Mouse (Mus musculus) heart, postnatal 0 days (tissue): ENCODE results near the gene Nfia. TPM values are rescaled to one million over a fixed set of nuclear protein-coding genes. Genes with fewer than 3 reads are reported as not detected.
A peak's percentile ranks its signal among the peaks of the same experiment; 100 is the strongest.

Experiments
- ATAC-seq: fragments of 200-750 bp; cut with Nextera tagmentation; 2 replicates; pipeline ENCODE4 v1.8.0; 2017; ENCODE audit warnings: low read depth, moderate number of reproducible peaks, moderate library complexity; ENCODE audit not compliant: insufficient read depth
- DNase-seq: peaks from one replicate; pipeline ENCODE4 v3.0.0-alpha.2; 2016; ENCODE audit warnings: low spot score
- H3K27ac ChIP-seq: fragments of 300-500 bp; sonication (generic); 2 replicates; pipeline ENCODE4 v1.5.1; 2014; ENCODE audit warnings: low read depth, mild to moderate bottlenecking
- H3K27me3 ChIP-seq: fragments of 300-500 bp; sonication (generic); 2 replicates; pipeline ENCODE4 v1.6.1; 2014; ENCODE audit warnings: low read length, mixed read lengths; ENCODE audit not compliant: control insufficient read depth, insufficient read depth
- H3K36me3 ChIP-seq: fragments of 300-500 bp; sonication (generic); replicated peaks from 2 replicates; pipeline ENCODE4 v1.6.1; 2014; ENCODE audit warnings: low read length, mixed read lengths; ENCODE audit not compliant: control insufficient read depth, insufficient read depth
- H3K4me1 ChIP-seq: fragments of 300-500 bp; sonication (generic); 2 replicates; pipeline ENCODE4 v1.6.1; 2014; ENCODE audit warnings: antibody characterized with exemption; ENCODE audit not compliant: control insufficient read depth, insufficient read depth
- H3K4me2 ChIP-seq: fragments of 300-500 bp; sonication (generic); 2 replicates; pipeline ENCODE4 v1.6.1; 2014; ENCODE audit warnings: low read depth, mild to moderate bottlenecking, low read length, moderate library complexity
- H3K4me3 ChIP-seq: fragments of 300-500 bp; sonication (generic); 2 replicates; pipeline ENCODE4 v1.5.1; 2014; ENCODE audit warnings: low read depth, low read length
- H3K9ac ChIP-seq: fragments of 300-500 bp; sonication (generic); replicated peaks from 2 replicates; pipeline ENCODE4 v1.6.1; 2014; ENCODE audit warnings: low read depth, low read length, mixed read lengths
- H3K9me3 ChIP-seq: fragments of 300-500 bp; sonication (generic); replicated peaks from 2 replicates; pipeline ENCODE4 v1.6.1; 2016; ENCODE audit warnings: low read length; ENCODE audit not compliant: control insufficient read depth
- CTCF ChIP-seq: IDR thresholded peaks from 2 replicates; pipeline ENCODE4 v1.5.1; 2016; ENCODE audit warnings: antibody characterized with exemption, control low read depth, low read depth
- EP300 ChIP-seq: IDR thresholded peaks from 2 replicates; pipeline ENCODE4 v1.6.1; 2016; ENCODE audit warnings: antibody characterized with exemption, low read depth
- WGBS: fragments of 180-500 bp; shearing (Covaris S2); extraction: QIAGEN DNeasy Blood & Tissue Kit; methylation state at CpG from one replicate; pipeline ENCODE4 v1.1.7; 2014; 5-methylcytosine and 5-hydroxymethylcytosine counted together
- polyA plus RNA-seq: library from polyadenylated mRNA; unstranded; fragments of >200 nt; fragmentation: Nextera tagmentation; extraction: Ambion mirVana; gene quantifications from 2 replicates; pipeline ENCODE4 v1.2.1, GENCODE M21; 2015
- total RNA-seq: library from RNA; depleted of rRNA; stranded (reverse); fragments of >200 nt; gene quantifications from 2 replicates; pipeline ENCODE4 v1.2.3, GENCODE M21; 2014; ENCODE audit warnings: low replicate concordance

Gene Nfia
- total and polyA plus RNA-seq, 2 experiments from 2014 or later: 53.8 to 114 TPM

DNA sequence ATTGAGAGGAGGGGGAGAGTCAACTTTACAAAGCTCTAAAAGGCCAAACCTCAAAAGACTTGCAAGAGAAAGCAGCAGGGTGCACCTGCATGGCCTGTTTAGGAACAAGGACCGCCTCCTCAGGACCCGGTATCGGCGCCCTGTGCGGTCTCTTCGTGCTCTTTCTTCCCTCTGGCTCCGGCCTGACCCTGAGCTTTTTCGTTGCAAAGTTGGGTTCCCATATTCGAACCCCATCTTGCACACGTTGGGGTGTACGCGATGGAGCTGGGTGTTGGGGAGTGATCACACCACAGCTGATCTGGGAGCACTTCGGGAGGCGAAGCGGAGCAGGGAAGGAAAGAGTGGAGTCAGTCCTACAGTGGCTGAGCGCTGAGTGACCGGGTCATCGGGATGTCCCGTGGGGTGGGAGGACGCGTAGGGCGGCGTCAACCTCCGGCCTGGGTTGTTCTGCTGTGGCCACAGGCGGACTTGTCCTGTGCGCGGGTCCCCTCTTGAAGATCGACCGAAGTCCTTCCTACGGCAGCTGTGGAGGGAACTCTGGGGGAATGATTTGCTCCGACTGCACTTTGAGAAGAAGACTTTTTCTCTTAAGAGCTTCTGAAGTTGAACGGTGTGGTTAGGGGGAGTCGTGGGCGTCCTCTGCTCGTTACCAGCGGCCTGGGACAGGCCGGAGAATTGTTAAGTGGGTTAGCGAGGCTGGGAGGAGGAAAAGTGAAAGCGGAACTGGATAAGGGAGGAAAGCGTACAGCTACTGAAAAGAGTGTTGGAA lies 20.9 kb upstream of the Nfia start:
- Histone ChIP-seq H3K27me3 (no peaks in the 10 kb centered on the region), H3K4me3 (peak overlapping the region; percentile 53), H3K4me1 (peaks cover 29% of the 10 kb centered on the region), H3K9me3 (no peaks in the 10 kb centered on the region), H3K36me3 (no peaks in the 10 kb centered on the region), H3K4me2 (peak overlapping the region; percentile 71), H3K9ac (peak overlapping the region; percentile 79), H3K27ac (peak overlapping the region; percentile 97)
- DNase-seq (peak; percentile 89), ATAC-seq (peak; percentile 87)
- TF ChIP-seq EP300 (no peak), CTCF (no peak)
- WGBS: under 1% methylated on average over 40 of the region's 40 CpGs

DNA sequence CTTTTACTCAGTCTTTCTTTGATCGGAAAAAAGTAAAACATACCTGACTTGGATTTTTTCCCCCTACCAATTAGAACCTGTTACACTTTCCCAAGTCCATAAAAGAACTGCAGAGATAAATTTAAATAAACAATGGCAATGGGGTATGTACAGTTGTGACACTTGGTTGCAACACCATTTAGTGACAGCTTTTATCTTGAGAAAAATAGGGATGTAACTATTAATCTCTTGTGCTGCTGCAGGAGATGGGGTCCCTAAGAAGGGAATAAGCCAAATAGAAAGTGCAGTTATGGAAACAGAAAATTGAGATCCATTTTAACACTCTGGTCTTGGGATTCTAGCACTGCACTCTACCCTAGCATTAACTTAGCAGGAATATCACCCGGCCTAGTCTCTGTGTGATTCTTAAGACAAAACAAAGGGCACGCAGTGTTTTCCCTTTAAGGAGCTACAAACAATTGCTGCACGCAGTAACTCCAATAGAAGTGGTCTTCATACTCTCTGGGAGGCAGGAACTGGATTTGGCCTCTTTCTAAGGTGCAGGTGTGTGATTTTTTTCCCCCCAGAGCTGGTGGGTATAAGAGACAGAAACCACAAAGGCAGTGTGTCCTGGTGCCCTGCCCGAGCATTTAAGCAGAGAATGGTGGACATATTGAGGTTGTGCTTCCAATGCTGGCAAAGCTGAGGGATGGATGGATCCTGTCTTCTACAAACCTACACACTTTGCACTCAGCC lies 20.1 kb upstream of the Nfia start:
- ATAC-seq: no peak
- Histone ChIP-seq H3K27me3 (no peaks in the 10 kb centered on the region), H3K27ac (peak overlapping the region; percentile 97), H3K36me3 (no peaks in the 10 kb centered on the region), H3K9me3 (no peaks in the 10 kb centered on the region), H3K9ac (peak overlapping the region; percentile 79), H3K4me3 (peak overlapping the region; percentile 53), H3K4me2 (peak overlapping the region; percentile 71), H3K4me1 (peaks cover 29% of the 10 kb centered on the region)
- DNase-seq: no peak
- TF ChIP-seq CTCF (no peak), EP300 (no peak)
- 41% methylated on average over 5 of the region's 5 CpGs for WGBS

DNA sequence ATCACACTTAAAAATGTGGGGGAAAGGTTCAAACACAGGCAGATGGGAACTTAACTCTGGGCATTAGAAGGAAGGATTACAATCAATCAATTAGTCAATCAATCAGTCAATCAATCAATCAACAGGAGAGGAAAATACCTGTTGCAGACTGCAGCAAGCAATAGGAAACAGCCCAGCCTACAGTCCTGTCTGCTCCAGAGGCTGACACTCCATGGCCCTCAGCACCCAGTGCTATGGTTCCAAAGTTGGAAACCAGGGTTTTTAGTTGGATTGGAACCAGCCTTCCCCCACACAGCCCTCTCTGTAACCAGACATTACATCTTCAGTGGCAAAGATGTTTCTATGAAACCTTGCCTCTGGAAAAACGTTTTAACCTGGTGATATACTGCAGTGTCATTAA lies 19.0 kb upstream of the Nfia start:
- no peaks in the 10 kb centered on the region for H3K36me3 ChIP-seq
- no peaks in the 10 kb centered on the region for H3K27me3 ChIP-seq
- no peak for ATAC-seq
- no peak overlapping the region for H3K9ac ChIP-seq
- no peak overlapping the region for H3K4me3 ChIP-seq
- no peaks in the 10 kb centered on the region for H3K9me3 ChIP-seq
- peaks cover 29% of the 10 kb centered on the region for H3K4me1 ChIP-seq
- H3K27ac ChIP-seq: peak overlapping the region; percentile 78
- DNase-seq: no peak
- H3K4me2 ChIP-seq: peak overlapping the region; percentile 44
- 23% methylated on average over 1 of the region's 1 CpGs for WGBS
- TF ChIP-seq CTCF (no peak), EP300 (no peak)

DNA sequence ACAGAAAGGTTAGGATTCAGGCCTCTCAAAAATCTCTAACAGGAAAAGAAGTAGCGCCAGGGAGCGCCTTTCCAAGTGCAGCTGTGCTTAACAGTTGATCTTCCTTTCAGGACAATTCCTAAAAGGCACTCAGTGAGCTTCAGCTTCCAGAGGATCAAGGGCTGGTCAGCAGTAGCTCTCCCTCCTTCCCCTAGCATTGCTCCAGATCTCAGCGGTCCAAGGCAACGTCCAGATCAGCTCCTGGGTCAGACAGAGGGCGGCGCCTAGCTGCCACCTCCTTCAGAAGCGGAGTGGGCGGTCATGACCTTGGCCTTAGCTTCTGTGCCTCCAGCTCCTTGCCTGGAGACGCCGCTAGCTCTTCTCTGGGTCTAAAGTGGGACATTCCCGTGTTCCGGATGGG lies 18.3 kb upstream of the Nfia start:
- Histone ChIP-seq H3K27ac (peak overlapping the region; percentile 78), H3K27me3 (no peaks in the 10 kb centered on the region), H3K4me1 (peaks cover 29% of the 10 kb centered on the region), H3K9ac (peak overlapping the region; percentile 37; the same call in 1 of the 2 replicates), H3K4me3 (no peak overlapping the region), H3K9me3 (no peaks in the 10 kb centered on the region), H3K36me3 (no peaks in the 10 kb centered on the region), H3K4me2 (peak overlapping the region; percentile 44)
- no peak for TF ChIP-seq EP300
- TF ChIP-seq CTCF: no peak
- DNase-seq (peak; percentile 63), ATAC-seq (no peak)
- 13% methylated on average over 12 of the region's 12 CpGs for WGBS

- 0% methylated on average over 38 of the region's 38 CpGs for WGBS
- no peaks in the 10 kb centered on the region for H3K27me3 ChIP-seq
- peak; percentile 69 for ATAC-seq
These were observed 15.1 kb upstream of the Nfia start for GRCm38 (mm10) chr4:97757207-97757977.

More at GRCm38 (mm10) chr4:97757207-97757977, 15.1 kb upstream of the Nfia start:
- peaks cover 28% of the 10 kb centered on the region for H3K4me1 ChIP-seq
- H3K9me3 ChIP-seq: no peaks in the 10 kb centered on the region
- H3K4me2 ChIP-seq: peak overlapping the region; percentile 70
- DNase-seq: peak; percentile 84
- H3K36me3 ChIP-seq: no peaks in the 10 kb centered on the region
- peak overlapping the region; percentile 78 for H3K9ac ChIP-seq
- no peak for TF ChIP-seq CTCF
- no peak; the same call in 1 of the 2 replicates for TF ChIP-seq EP300
- H3K27ac ChIP-seq: peak overlapping the region; percentile 91
- H3K4me3 ChIP-seq: peak overlapping the region; percentile 64
